Mouse (Mus musculus): ENCODE measurements at regions not wholly inside any gene's neighbourhood (a gene's known extent, or its start where the extent isn't known, plus 50 kb on each side); places are given as distances from the start of the nearest gene placed in this dataset.

GRCm38 (mm10) chr5:79966241-79966640 lies 1053.7 kb upstream of the Adgrl3 start:
- Histone ChIP-seq H3K4me2 (ENCODE audit: low read length) (no peak overlapping the region), H3K4me3 (replicated peaks; ENCODE audit: low read depth, low read length) (no peak overlapping the region), H3K27me3 (ENCODE audit: insufficient read depth, low read length) (no peaks in the 10 kb centered on the region), H3K4me1 (replicated peaks; ENCODE audit: insufficient read depth, low read length) (no peaks in the 10 kb centered on the region), H3K9me3 (replicated peaks; ENCODE audit: low read length) (no peaks in the 10 kb centered on the region), H3K9ac (ENCODE audit: low read depth, low read length) (no peak overlapping the region), H3K27ac (no peak overlapping the region), H3K36me3 (ENCODE audit: insufficient read depth, low read length) (no peaks in the 10 kb centered on the region)
- 73% methylated on average over 1 of the region's 1 CpGs for WGBS
- ATAC-seq (replicated peaks; ENCODE audit: low FRiP score, low read depth), result no peak
- no peak for DNase-seq (ENCODE audit: low spot score)
- no peak for TF ChIP-seq CTCF (IDR thresholded peaks at IDR 0.05; ENCODE audit: low read depth)

GRCm38 (mm10) chr5:80005470-80005869 lies 1014.5 kb upstream of the Adgrl3 start:
- no peak for TF ChIP-seq CTCF (IDR thresholded peaks at IDR 0.05; ENCODE audit: low read depth)
- Histone ChIP-seq H3K9me3 (replicated peaks; ENCODE audit: low read length) (no peaks in the 10 kb centered on the region), H3K36me3 (ENCODE audit: insufficient read depth, low read length) (no peaks in the 10 kb centered on the region), H3K9ac (ENCODE audit: low read depth, low read length) (no peak overlapping the region), H3K4me1 (replicated peaks; ENCODE audit: insufficient read depth, low read length) (no peaks in the 10 kb centered on the region), H3K27me3 (ENCODE audit: insufficient read depth, low read length) (no peaks in the 10 kb centered on the region), H3K4me2 (ENCODE audit: low read length) (no peak overlapping the region), H3K4me3 (replicated peaks; ENCODE audit: low read depth, low read length) (no peak overlapping the region), H3K27ac (no peak overlapping the region)
- ATAC-seq (replicated peaks; ENCODE audit: low FRiP score, low read depth) (no peak), DNase-seq (ENCODE audit: low spot score) (no peak)

DNA sequence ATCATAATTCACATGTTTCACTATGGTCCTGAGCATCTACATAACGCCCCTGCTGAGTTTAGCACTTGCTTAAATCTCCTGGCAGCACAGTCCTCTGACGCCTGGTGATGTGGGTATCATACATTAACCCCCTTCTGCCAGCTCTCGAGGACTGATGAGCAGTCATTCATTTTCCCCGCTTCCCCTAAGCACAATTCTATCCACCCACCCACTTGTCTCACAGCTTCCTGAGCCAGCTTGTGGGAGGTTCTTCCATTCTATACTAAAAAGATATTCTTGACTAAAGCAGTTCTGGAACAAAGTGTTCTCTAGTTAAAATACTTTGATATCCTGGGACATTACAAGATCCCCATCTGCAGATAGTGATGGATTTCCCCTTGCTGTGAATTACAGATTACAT lies 981.1 kb upstream of the Adgrl3 start:
- no peak overlapping the region for H3K4me3 ChIP-seq (replicated peaks; ENCODE audit: low read depth, low read length)
- H3K4me2 ChIP-seq (ENCODE audit: low read length), result no peak overlapping the region
- TF ChIP-seq CTCF (IDR thresholded peaks at IDR 0.05; ENCODE audit: low read depth), result no peak
- WGBS, result 40% methylated on average over 4 of the region's 4 CpGs
- ATAC-seq (replicated peaks; ENCODE audit: low FRiP score, low read depth) (no peak), DNase-seq (ENCODE audit: low spot score) (peak; percentile 10)
- no peaks in the 10 kb centered on the region for H3K4me1 ChIP-seq (replicated peaks; ENCODE audit: insufficient read depth, low read length)
- H3K27ac ChIP-seq, result no peak overlapping the region
- no peaks in the 10 kb centered on the region for H3K27me3 ChIP-seq (ENCODE audit: insufficient read depth, low read length)
- no peaks in the 10 kb centered on the region for H3K36me3 ChIP-seq (ENCODE audit: insufficient read depth, low read length)
- H3K9me3 ChIP-seq (replicated peaks; ENCODE audit: low read length), result no peaks in the 10 kb centered on the region
- no peak overlapping the region for H3K9ac ChIP-seq (ENCODE audit: low read depth, low read length)

- peak; percentile 29 for DNase-seq (ENCODE audit: low spot score)
These were observed 980.5 kb upstream of the Adgrl3 start for GRCm38 (mm10) chr5:80039431-80039830.

More at GRCm38 (mm10) chr5:80039431-80039830, 980.5 kb upstream of the Adgrl3 start:
- no peaks in the 10 kb centered on the region for H3K27me3 ChIP-seq (ENCODE audit: insufficient read depth, low read length)
- no peak overlapping the region for H3K4me2 ChIP-seq (ENCODE audit: low read length)
- no peak for TF ChIP-seq CTCF (IDR thresholded peaks at IDR 0.05; ENCODE audit: low read depth)
- H3K4me1 ChIP-seq (replicated peaks; ENCODE audit: insufficient read depth, low read length), result no peaks in the 10 kb centered on the region
- 50% methylated on average over 2 of the region's 2 CpGs for WGBS
- H3K4me3 ChIP-seq (replicated peaks; ENCODE audit: low read depth, low read length), result no peak overlapping the region
- no peak overlapping the region for H3K9ac ChIP-seq (ENCODE audit: low read depth, low read length)
- H3K36me3 ChIP-seq (ENCODE audit: insufficient read depth, low read length), result no peaks in the 10 kb centered on the region
- H3K27ac ChIP-seq, result no peak overlapping the region
- 0 out of 2 replicates have a peak, but pooled peaks have one; percentile 49 for ATAC-seq (replicated peaks; ENCODE audit: low FRiP score, low read depth)
- no peaks in the 10 kb centered on the region for H3K9me3 ChIP-seq (replicated peaks; ENCODE audit: low read length)

Data from kidney, postnatal 0 days (tissue).